Mouse (Mus musculus): ENCODE results near the gene Slc7a4. TPM values are rescaled to one million over a fixed set of nuclear protein-coding genes. Genes with fewer than 3 reads are reported as not detected.
A peak's percentile ranks its signal among the peaks of the same experiment; 100 is the strongest.
"Not testable (repeated sequence)": the region's sequence is repeated elsewhere in the genome, so short reads cannot be mapped to it uniquely, and the experiment has no call there.

Slc7a4 gene
- 6.8 and 7.8 TPM in 2 replicates for polyA plus RNA-seq (2016; fragmentation: Nextera tagmentation; extraction: Ambion mirVana)

DNA sequence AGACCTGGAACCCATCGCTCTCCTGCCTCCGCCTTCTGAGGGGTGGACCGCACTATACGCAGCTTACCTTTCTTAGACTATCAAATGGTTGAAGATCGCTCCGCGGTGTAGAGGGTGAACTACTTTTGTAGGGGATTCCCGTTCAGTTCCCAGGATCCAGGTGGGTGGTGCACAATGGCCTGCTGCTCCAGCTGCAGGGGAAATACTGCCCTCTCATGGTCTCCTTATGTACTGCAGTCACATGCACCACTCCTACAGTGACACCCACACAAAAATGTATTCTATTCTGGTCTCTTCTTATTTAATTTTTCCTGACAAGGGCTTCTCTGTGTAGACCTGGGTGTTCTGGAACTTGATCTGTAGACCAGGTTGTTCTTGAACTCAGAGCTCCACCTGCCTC lies at the start of gene Slc7a4:
TSS of gene Slc7a4 (minus strand) at position 151 of the 400 bp plus-strand sequence.
- no peak for ATAC-seq (ENCODE audit: low FRiP score)
- no peak within 1 kb of the TSS for H3K4me2 ChIP-seq (replicated peaks)
- no peaks in the 10 kb centered on the region for H3K9me3 ChIP-seq (replicated peaks)
- H3K4me1 ChIP-seq, result no peaks in the 10 kb centered on the region
- WGBS, result 17% methylated on average over 8 of the region's 8 CpGs
- no peak within 1 kb of the TSS for H3K27ac ChIP-seq
- no peak within 1 kb of the TSS for H3K9ac ChIP-seq
- H3K4me3 ChIP-seq, result no peak within 1 kb of the TSS
- peaks cover 8% of the 10 kb centered on the region; the same call in 1 of the 2 replicates for H3K27me3 ChIP-seq
- H3K36me3 ChIP-seq, result no peaks in the 10 kb centered on the region

DNA sequence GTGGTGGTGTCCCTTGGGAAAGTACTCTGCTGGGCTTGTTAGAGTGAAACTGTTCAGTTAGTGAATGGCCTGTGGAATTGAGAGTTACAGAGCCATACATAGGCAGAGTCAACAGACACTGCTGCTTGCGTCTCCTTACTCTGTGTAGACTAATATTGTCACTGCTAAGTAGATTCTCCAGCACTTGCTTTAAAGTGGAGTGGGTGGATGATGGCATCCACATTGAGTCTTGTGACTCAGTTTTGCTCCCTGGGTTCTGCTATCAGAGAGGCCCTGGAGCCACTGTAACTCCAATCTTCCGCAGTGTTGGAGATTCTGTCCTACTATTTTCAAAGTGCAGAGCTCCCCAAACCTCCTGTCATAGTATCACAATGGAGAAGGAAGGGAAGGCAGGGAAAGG lies 49.6 kb upstream of the Slc7a4 start:
- H3K4me1 ChIP-seq, result no peaks in the 10 kb centered on the region
- H3K27ac ChIP-seq, result no peak overlapping the region
- H3K9me3 ChIP-seq (replicated peaks), result no peaks in the 10 kb centered on the region
- WGBS, result 95% methylated on average over 2 of the region's 2 CpGs
- H3K4me2 ChIP-seq (replicated peaks), result no peak overlapping the region
- H3K9ac ChIP-seq, result no peak overlapping the region
- no peaks in the 10 kb centered on the region for H3K27me3 ChIP-seq
- H3K4me3 ChIP-seq, result no peak overlapping the region
- no peak for ATAC-seq (ENCODE audit: low FRiP score)
- H3K36me3 ChIP-seq, result peaks cover 60% of the 10 kb centered on the region

DNA sequence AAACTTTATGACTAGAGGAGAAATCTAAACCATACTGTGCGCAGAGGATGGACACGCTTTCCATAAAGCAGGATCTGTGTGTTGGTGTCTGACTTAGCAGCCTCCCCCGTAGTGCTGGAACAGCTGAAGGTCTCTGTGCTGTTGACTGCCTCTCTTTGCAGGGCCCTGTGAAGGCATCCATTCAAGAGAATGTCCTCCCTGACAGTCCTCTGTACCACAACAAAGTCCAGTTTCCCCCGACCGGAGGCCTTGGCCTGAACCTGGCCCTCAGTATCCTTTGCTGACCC lies 43.2 kb upstream of the Slc7a4 start:
- Histone ChIP-seq H3K9me3 (replicated peaks) (no peaks in the 10 kb centered on the region), H3K4me1 (no peaks in the 10 kb centered on the region), H3K27ac (no peak overlapping the region), H3K4me2 (replicated peaks) (no peak overlapping the region), H3K36me3 (peaks cover 65% of the 10 kb centered on the region), H3K27me3 (no peaks in the 10 kb centered on the region), H3K9ac (no peak overlapping the region), H3K4me3 (no peak overlapping the region)
- ATAC-seq (ENCODE audit: low FRiP score), result no peak
- WGBS, result 96% methylated on average over 5 of the region's 5 CpGs

DNA sequence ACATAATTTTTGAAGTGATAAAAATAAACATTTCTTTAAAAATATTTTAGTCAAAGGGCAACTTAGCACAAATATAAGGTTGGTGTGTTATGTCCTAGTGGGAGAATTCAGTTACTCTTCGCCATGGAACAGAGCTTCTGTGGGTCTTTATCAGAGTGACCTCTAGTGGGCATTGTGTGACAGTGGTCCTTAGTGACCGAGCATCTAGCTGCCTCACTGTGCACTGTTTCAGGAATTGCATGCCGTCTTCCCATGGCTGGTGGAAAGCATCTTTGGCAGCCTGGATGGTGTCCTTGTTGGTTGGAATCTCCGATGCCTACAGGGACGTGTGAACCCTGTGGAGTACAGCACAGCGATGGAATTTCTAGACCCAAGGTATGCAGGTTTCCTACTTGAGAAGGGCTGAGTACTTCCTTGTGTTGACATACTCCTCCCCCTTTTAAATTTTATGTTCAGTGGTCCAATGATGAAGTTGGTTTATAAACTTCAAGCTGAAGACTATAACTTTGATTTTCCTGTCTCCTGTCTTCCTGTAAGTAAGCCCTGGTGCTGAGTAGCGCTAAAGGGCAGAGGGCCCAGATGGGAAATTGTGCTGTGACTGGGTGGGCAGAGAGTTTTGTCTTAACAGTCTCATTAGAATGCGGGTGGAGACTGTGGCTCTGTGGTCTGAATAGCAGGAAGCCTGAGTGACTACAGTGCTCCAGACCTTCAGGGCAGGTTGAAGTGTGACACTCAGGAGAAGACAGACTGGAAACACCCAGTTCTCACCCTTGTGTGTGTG lies 42.7 kb upstream of the Slc7a4 start:
- no peak for ATAC-seq (ENCODE audit: low FRiP score)
- Histone ChIP-seq H3K4me1 (no peaks in the 10 kb centered on the region), H3K36me3 (peaks cover 63% of the 10 kb centered on the region), H3K4me3 (no peak overlapping the region), H3K9me3 (replicated peaks) (no peaks in the 10 kb centered on the region), H3K27ac (no peak overlapping the region), H3K4me2 (replicated peaks) (no peak overlapping the region), H3K9ac (no peak overlapping the region), H3K27me3 (no peaks in the 10 kb centered on the region)
- 73% methylated on average over 8 of the region's 8 CpGs for WGBS

DNA sequence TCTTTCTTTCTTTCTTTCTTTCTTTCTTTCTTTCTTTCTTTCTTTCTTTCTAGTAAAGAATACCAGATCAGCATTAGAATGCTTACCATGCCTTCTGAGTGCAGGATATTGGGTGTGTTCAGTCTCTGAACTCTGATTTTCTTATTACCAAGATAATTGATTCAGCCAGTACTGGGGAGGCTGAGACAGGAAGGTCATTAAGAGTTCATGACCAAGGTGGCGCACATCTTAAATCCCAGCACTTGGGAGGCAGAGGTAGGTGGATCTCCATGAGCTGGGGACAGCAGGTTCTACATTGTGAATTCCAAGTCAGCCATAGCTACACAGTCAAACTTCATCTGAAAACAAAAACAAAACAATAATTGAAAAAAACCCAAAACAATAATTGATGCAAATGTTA lies 38.9 kb upstream of the Slc7a4 start:
- no peak for ATAC-seq (ENCODE audit: low FRiP score)
- WGBS, result 90% methylated on average over 1 of the region's 1 CpGs

DNA sequence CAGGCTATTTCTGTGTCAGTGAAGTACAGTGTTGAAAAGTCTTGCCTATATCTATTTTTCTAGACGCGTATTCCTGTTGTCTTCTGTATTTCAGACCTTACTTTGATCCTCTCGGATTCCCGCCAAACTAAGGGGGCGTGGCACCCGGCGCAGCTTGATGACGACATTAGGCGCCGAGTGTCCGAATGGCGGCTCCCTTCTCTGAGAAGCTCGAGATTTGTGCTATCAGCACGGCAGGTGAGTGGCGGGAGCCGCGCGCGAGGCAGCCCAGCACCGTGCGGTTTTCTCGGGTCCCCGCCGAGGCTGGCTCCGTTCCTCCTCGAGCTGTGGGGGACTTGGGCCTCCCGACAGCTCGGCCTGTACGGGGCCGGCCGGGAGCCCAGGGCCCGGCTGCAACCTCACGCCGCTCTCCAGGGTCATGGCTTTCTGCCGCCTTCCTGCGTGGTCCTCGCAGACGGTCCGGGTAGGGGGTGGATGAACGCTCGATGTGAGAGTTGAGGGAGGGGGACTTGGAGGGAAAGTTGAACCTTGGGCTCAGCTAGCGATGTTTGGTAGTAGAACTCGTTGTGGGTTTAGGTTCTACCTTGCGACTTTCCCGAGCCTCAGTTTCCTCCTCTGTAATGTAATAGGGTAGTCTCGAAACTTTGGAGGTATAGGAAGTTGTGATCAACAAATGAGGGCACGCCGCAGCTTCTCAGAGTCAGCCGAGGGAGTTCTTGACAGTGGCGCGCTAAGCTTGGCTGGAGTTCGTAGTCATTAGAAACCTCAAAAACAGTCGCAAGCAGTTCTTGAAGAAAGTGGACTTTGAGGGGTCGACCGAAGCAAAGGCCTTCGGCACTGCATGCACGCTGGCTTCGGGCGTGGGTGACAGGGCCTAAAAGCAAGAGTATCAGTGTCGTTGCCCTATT lies 36.4 kb upstream of the Slc7a4 start, which contains the start of gene Smpd4:
TSS of gene Smpd4 (plus strand) at position 157 of the 908 bp plus-strand sequence.
- WGBS, result 3% methylated on average over 60 of the region's 60 CpGs
- ATAC-seq (ENCODE audit: low FRiP score), result peak; percentile 78
- H3K27ac ChIP-seq, result peak within 1 kb of the TSS; percentile 13; the same call in 1 of the 2 replicates
- peaks cover 14% of the 10 kb centered on the region for H3K36me3 ChIP-seq
- peak within 1 kb of the TSS; percentile 91 for H3K9ac ChIP-seq
- no peaks in the 10 kb centered on the region for H3K9me3 ChIP-seq (replicated peaks)
- peak within 1 kb of the TSS; percentile 89 for H3K4me2 ChIP-seq (replicated peaks)
- peak within 1 kb of the TSS; percentile 88 for H3K4me3 ChIP-seq
- no peaks in the 10 kb centered on the region; the same call in 1 of the 2 replicates for H3K27me3 ChIP-seq
- peaks cover 9% of the 10 kb centered on the region for H3K4me1 ChIP-seq

More for the DNA sequence above, 38.9 kb upstream of the Slc7a4 start:
- Histone ChIP-seq H3K9me3 (replicated peaks) (no peaks in the 10 kb centered on the region), H3K4me2 (replicated peaks) (no peak overlapping the region), H3K9ac (no peak overlapping the region), H3K36me3 (peaks cover 29% of the 10 kb centered on the region), H3K4me3 (no peak overlapping the region), H3K27me3 (no peaks in the 10 kb centered on the region; the same call in 1 of the 2 replicates), H3K4me1 (peaks cover 9% of the 10 kb centered on the region), H3K27ac (no peak overlapping the region)

DNA sequence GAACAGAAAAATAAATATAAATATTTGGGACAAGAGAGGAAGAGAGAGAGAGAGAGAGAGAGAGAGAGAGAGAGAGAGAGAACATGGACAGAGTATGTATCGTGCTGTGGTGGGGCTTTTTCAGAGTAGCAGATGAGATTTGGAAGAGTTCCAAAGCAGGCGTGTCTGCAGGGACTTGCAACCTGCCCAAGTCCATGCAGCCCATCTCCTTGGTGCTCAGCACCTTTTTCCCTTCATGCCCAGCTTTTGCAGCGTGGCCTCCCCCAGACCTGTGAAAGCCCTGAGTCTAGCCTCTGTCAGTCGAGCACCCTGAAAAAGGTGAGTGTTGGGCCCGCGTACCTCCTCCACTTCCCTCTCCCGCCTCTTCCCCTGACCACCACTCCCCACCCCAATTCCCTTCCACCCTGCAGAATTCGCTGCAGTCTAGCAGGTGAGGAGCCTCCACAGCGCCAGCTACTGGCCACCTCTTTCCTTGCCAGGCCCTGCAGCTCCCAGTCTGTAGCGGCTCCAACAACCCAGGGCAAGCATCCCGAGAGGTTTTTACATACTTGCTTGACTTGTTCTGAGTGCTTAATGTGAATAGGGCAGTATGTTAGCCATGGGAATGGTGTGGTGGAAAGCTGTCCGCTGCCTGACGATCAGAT lies 35.0 kb upstream of the Slc7a4 start:
- no peak overlapping the region for H3K27ac ChIP-seq
- H3K4me1 ChIP-seq, result peaks cover 9% of the 10 kb centered on the region
- H3K4me2 ChIP-seq (replicated peaks), result no peak overlapping the region
- H3K4me3 ChIP-seq, result no peak overlapping the region
- H3K36me3 ChIP-seq, result peaks cover 4% of the 10 kb centered on the region; the same call in 1 of the 2 replicates
- H3K27me3 ChIP-seq, result no peaks in the 10 kb centered on the region; the same call in 1 of the 2 replicates
- no peak; the same call in 1 of the 2 replicates for ATAC-seq (ENCODE audit: low FRiP score)
- H3K9ac ChIP-seq, result no peak overlapping the region
- 14% methylated on average over 13 of the region's 13 CpGs for WGBS
- H3K9me3 ChIP-seq (replicated peaks), result no peaks in the 10 kb centered on the region

DNA sequence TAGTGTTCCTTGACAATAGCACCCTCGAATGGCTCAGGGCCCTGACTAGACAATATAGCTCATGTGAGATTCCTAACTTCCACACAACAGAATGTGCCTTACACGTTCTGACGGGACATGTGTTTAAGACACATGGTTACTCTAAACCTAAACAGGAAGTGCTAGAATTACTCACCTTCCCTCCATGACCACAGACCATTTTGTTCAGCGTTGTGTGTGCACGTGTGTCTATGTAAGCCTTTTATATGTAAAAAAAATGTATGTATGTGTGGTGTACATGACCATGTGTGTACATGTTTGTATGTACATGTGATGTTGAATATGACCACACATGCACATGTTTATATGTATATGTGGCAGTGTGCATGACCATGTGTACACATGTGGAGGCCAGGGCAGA lies 33.2 kb upstream of the Slc7a4 start:
- H3K9me3 ChIP-seq (replicated peaks), result no peaks in the 10 kb centered on the region
- no peak for ATAC-seq (ENCODE audit: low FRiP score)
- no peaks in the 10 kb centered on the region for H3K36me3 ChIP-seq
- no peak overlapping the region for H3K9ac ChIP-seq
- H3K4me3 ChIP-seq, result no peak overlapping the region
- H3K27me3 ChIP-seq, result no peaks in the 10 kb centered on the region; the same call in 1 of the 2 replicates
- H3K4me2 ChIP-seq (replicated peaks), result no peak overlapping the region
- H3K4me1 ChIP-seq, result peaks cover 9% of the 10 kb centered on the region
- WGBS, result 87% methylated on average over 5 of the region's 5 CpGs
- H3K27ac ChIP-seq, result no peak overlapping the region

DNA sequence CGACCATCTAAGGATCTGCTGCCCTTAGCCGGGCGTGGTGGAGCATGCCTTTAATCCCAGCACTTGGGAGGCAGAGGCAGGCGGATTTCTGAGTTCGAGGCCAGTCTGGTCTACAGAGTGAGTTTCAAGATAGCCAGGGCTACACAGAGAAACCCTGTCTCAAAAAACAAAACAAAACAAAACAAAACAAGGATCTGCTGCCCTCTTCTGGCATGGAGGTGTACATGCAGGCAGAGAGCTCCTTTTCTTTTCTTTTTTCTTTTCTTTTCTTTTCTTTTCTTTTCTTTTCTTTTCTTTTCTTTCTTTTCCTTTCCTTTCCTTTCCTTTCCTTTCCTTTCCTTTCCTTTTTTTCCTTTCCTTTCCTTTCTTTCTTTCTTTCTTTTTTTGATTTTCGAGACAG lies 31.7 kb upstream of the Slc7a4 start:
- WGBS, result 92% methylated on average over 6 of the region's 6 CpGs
- not testable (repeated sequence) for ATAC-seq (ENCODE audit: low FRiP score); H3K9me3 ChIP-seq (replicated peaks)

DNA sequence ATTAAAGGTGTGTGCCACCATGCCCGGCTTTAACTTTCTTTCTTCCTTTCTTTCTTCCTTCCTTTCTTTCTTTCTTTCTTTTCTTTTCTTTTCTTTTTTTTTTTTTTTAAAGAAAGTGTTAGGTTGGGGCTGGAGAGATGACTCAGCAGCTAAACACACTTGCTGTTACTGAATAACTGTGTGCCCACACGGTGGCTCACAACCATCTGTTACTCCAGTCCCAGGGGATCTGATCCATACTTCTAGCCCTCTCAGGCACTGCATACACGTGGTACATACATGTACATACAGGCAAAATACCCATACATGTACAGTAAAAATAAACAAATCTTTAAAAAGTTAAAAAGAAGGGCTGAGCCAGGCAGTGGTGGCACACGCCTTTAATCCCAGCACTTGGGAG lies 28.4 kb upstream of the Slc7a4 start:
- Histone ChIP-seq H3K4me2 (replicated peaks) (no peak overlapping the region), H3K36me3 (no peaks in the 10 kb centered on the region), H3K27me3 (no peaks in the 10 kb centered on the region), H3K4me1 (no peaks in the 10 kb centered on the region), H3K27ac (no peak overlapping the region), H3K9ac (no peak overlapping the region), H3K4me3 (no peak overlapping the region), H3K9me3 (replicated peaks) (no peaks in the 10 kb centered on the region)
- 69% methylated on average over 4 of the region's 4 CpGs for WGBS
- ATAC-seq (ENCODE audit: low FRiP score), result no peak

More for the DNA sequence above, 31.7 kb upstream of the Slc7a4 start:
- H3K4me2 ChIP-seq (replicated peaks); H3K27me3 ChIP-seq; H3K27ac ChIP-seq; H3K9ac ChIP-seq; H3K4me1 ChIP-seq; H3K4me3 ChIP-seq; H3K36me3 ChIP-seq: not testable (repeated sequence)

DNA sequence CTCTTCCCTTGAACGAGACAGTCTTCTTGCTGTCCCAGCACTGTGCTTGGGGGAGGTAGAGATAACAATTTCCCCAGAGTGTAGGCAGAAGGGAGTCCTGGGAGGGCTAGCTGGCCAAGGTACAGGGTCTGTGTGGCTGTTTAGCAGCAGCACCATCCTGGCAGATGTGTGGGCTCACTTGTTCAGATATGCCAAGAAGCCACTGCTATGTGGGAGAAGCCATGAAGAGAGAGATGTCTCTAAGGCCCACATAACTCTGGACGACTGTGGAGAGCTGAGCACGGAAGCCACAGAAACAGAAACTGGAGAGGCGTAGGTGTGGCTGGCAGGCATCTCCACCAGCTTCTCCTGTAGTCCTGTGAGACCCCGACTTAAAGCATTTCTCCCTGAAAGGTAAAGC lies 22.7 kb upstream of the Slc7a4 start:
- Histone ChIP-seq H3K27me3 (no peaks in the 10 kb centered on the region), H3K4me1 (no peaks in the 10 kb centered on the region), H3K4me2 (replicated peaks) (no peak overlapping the region), H3K27ac (no peak overlapping the region), H3K36me3 (no peaks in the 10 kb centered on the region), H3K4me3 (no peak overlapping the region), H3K9me3 (replicated peaks) (no peaks in the 10 kb centered on the region), H3K9ac (no peak overlapping the region)
- ATAC-seq (ENCODE audit: low FRiP score), result no peak
- 74% methylated on average over 5 of the region's 5 CpGs for WGBS

DNA sequence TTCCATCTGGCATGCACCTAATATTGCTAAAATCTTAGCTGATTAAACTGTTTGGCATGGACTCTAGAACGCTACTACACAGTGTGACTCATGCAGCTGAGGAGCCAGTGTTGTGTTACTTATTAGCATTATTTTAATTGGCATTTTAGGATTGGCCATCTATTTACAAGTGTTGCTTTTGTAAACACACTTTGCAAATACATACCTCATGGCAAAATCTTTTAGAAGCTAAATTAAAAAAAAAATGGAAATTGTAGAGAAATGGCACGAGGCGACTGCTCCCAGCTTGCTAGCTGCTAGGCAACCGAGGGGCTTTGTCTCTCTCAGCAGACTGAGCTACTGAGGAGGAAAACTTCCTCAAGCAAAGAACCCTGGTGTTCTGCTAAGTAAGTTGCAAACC lies 21.9 kb upstream of the Slc7a4 start:
- no peak overlapping the region for H3K27ac ChIP-seq
- no peak overlapping the region for H3K9ac ChIP-seq
- H3K36me3 ChIP-seq, result no peaks in the 10 kb centered on the region
- 57% methylated on average over 4 of the region's 4 CpGs for WGBS
- no peaks in the 10 kb centered on the region for H3K9me3 ChIP-seq (replicated peaks)
- no peak for ATAC-seq (ENCODE audit: low FRiP score)
- no peak overlapping the region for H3K4me3 ChIP-seq
- no peak overlapping the region for H3K4me2 ChIP-seq (replicated peaks)
- no peaks in the 10 kb centered on the region for H3K4me1 ChIP-seq
- H3K27me3 ChIP-seq, result no peaks in the 10 kb centered on the region
